Mouse (Mus musculus): ENCODE results near the gene Zc3h18. TPM values are rescaled to one million over a fixed set of nuclear protein-coding genes. Genes with fewer than 3 reads are reported as not detected.

The Zc3h18 gene
- total RNA-seq (2021): 10 to 100 TPM; 36.0 to 39.4 TPM
- long read RNA-seq, experiment 1, transcript Zc3h18-202 (18 exons, 3,705 nt): major isoform, 14 of 29 reads
- long read RNA-seq, experiment 1, partial matches to known transcripts: 5 of 29 reads
- long read RNA-seq, experiment 1, other reads (novel, unspliced or antisense): 8 of 29 reads
- long read RNA-seq, experiment 2, transcript Zc3h18-202 (18 exons, 3,705 nt): major isoform, 17 of 29 reads
- long read RNA-seq, experiment 2, partial matches to known transcripts: 3 of 29 reads
- long read RNA-seq, experiment 2, other reads (novel, unspliced or antisense): 8 of 29 reads

- peak; percentile 99 to 100 for DNase-seq (ENCODE audit: low spot score in 2 of 2)
- intact Hi-C loops (cut with DNase I): loop anchor here (5.0 kb wide), 1 partner anchor 101 kb away; the partner anchor contains the start of genes Ctu2 and Rnf166
Measured at GRCm38 (mm10) chr8:122376365-122377231, at the start of gene Zc3h18. Gene Zc3h18 (plus strand): TSS chr8:122376609.

GRCm38 (mm10) chr8:122329072-122329471, 47.3 kb upstream of the Zc3h18 start:
- intact Hi-C loops (cut with DNase I): no loop called here
- no peak for DNase-seq (ENCODE audit: low spot score in 2 of 2)

DNA sequence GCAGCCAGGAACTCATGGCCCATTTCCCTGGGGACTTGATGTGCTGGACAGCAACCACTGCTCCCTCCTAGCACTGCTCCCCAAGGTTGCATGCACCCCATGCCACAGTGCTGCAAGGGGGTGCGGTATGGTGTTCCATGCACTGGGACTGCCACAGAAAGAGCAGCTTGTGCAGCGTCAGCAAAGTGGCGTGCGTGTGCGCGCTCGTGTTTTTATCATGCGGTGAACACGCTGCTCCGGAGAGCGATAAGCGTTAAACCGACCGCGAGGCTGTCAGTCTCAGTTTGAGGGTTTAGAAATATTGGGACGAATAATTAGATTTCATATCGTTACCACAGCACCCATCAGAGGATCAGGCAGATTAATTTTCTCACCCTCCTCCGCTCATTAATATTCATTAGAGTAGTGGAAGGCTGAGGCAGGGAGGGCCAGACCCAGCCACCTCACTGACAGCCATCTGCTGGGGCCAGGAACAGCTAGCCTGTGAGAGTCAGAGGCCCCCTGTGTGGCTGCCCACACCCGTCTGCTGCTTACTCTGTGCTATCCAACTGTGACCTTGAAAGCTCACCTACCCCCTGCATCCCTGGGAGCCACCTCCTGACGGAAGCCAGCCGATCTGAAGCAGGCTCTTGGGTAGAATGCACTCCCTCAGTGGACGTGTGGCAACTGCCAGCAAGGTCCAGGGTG, 46.7 kb upstream of the Zc3h18 start:
- intact Hi-C loops (cut with DNase I): loop anchor here (5.0 kb wide), 1 partner anchor 357 kb away; no protein-coding TSS in a partner anchor
- DNase-seq (ENCODE audit: low spot score in 2 of 2): no peak

GRCm38 (mm10) chr8:122330446-122331133, 45.8 kb upstream of the Zc3h18 start:
- intact Hi-C loops (cut with DNase I): loop anchor here (5.0 kb wide), 1 partner anchor 358 kb away; no protein-coding TSS in a partner anchor
- no peak for DNase-seq (ENCODE audit: low spot score in 2 of 2)

GRCm38 (mm10) chr8:122331134-122331523, 45.3 kb upstream of the Zc3h18 start:
- intact Hi-C loops (cut with DNase I): loop anchor here (5.0 kb wide), 1 partner anchor 359 kb away; no protein-coding TSS in a partner anchor
- DNase-seq (ENCODE audit: low spot score in 2 of 2): peak in 1 of 2 experiments; percentile 35

GRCm38 (mm10) chr8:122332753-122333506, 43.5 kb upstream of the Zc3h18 start:
- intact Hi-C loops (cut with DNase I): loop anchor here (1.0 to 5.0 kb wide), 2 partner anchors 60 to 361 kb away; no protein-coding TSS in a partner anchor
- DNase-seq (ENCODE audit: low spot score in 2 of 2): peak; percentile 80 to 83

- no peak for DNase-seq (ENCODE audit: low spot score in 2 of 2)
- intact Hi-C loops (cut with DNase I): loop anchor here (1.0 to 5.0 kb wide), 2 partner anchors 60 to 361 kb away; no protein-coding TSS in a partner anchor
Measured at GRCm38 (mm10) chr8:122333531-122333930, 42.9 kb upstream of the Zc3h18 start.

- no peak for DNase-seq (ENCODE audit: low spot score in 2 of 2)
- intact Hi-C loops (cut with DNase I): loop anchor here (5.0 kb wide), 1 partner anchor 363 kb away; no protein-coding TSS in a partner anchor
Measured at GRCm38 (mm10) chr8:122334791-122335490, 41.5 kb upstream of the Zc3h18 start.

DNA sequence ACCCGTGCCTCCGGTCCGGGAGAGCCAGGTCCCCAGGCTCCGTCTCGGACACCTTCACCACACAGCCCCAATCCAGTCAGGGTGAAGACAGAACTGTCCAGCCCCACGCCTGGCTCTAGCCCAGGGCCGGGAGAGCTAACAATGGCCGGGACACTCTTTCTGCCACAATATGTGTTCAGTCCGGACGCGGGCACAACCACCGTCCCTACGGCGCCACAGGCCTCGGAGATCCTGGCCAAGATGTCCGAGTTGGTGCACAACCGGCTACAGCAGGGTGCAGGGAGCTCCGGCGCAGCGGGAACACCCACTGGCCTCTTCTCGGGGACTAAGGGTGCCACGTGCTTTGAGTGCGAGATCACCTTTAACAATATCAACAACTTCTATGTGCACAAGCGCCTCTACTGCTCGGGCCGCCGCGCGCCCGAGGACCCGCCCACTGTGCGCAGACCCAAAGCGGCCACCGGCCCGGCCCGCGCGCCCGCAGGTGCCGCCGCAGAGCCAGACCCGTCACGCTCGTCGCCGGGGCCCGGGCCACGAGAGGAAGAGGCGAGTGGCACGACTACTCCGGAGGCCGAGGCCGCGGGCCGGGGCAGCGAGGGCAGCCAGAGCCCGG, 40.7 kb upstream of the Zc3h18 start:
- peak in 1 of 2 experiments; percentile 29 for DNase-seq (ENCODE audit: low spot score in 2 of 2)
- intact Hi-C loops (cut with DNase I): no loop called here

- DNase-seq (ENCODE audit: low spot score in 2 of 2): peak in 1 of 2 experiments; percentile 63
- intact Hi-C loops (cut with DNase I): no loop called here
Measured at GRCm38 (mm10) chr8:122336251-122336910, 40.0 kb upstream of the Zc3h18 start.

DNA sequence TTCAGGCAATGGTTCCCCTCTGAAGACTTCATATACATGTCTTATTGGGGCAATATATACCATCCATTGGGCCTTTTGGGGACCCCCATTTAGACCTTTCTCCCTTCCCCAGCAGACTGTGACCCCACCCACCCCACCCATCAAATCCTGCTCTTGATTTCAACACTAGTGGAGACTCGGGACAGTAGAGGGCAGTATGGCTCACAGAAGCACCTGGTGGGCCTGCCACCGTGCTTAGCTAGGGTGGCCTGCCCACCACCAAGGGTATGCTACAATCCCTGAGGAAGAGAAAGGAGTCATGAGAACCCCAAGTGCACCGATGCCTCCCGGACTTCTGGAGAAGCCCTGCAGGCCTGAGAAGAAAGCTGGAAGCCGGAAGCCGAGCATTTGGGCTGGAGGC, 37.6 kb upstream of the Zc3h18 start:
- intact Hi-C loops (cut with DNase I): no loop called here
- DNase-seq (ENCODE audit: low spot score in 2 of 2): no peak

DNA sequence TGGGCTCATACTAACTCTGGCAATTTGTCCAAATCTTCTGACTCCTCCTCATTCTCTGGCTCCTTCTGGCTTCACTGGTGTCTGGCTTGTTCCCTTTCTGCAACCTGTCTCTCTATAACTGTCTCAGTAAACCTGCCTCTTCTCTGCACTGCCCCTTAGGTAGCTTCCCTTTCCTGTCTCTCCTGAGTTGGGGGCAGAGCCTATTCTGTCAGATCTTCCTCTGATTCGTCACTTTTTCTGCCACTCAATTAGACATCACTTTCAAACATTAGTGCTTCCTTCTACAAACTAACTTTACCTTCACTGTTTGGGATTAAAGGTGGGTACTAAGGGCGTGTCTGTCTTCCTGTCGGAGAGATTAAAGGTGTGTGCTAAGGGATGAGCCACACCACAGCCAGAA, 35.6 kb upstream of the Zc3h18 start:
- intact Hi-C loops (cut with DNase I): no loop called here

DNA sequence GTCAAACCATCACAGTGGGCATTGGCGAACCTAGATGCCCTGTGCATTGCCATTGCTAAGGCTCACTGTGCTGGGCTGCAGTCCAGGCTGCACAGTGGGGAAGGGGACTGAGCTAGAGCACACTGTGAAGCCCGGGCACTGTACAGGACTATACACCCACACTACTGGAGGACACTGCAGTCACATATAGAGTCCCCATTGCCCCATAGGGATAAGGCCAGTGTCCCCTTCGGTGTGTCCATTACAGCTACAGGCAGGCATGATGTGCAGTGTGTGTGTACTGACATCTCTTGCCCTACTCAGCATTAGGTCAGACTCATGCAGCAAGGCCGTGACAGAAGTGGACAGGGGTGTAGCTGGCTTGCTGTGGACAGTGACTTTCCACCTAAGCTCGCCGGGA, 34.6 kb upstream of the Zc3h18 start:
- intact Hi-C loops (cut with DNase I): loop anchor here (2.0 kb wide), 1 partner anchor 27 kb away; no protein-coding TSS in a partner anchor
- no peak for DNase-seq (ENCODE audit: low spot score in 2 of 2)

More for the DNA sequence above, 35.6 kb upstream of the Zc3h18 start:
- DNase-seq (ENCODE audit: low spot score in 2 of 2): no peak

- intact Hi-C loops (cut with DNase I): loop anchor here (2.0 kb wide), 1 partner anchor 26 kb away; no protein-coding TSS in a partner anchor
- DNase-seq (ENCODE audit: low spot score in 2 of 2): peak in 1 of 2 experiments; percentile 57
Measured at GRCm38 (mm10) chr8:122342362-122342761, 34.0 kb upstream of the Zc3h18 start.

DNA sequence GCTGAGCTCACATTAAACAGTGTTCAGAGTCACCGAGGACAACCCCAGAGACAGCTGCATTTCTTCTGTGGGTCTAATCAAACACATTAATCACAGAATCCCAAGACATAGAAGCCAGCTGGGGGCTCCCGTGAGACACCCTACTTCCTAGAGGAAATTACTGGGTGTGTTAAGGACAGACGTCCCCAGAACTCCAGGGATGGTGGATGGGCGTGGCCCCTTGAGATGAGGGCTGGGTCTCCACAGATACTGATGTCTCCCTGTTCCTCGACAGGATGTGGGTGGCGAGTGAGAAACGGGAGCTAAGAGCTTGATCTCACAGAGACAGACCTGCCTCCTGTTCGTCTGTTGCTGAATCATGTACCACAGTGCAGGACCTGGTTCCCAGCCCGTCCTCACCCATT, 33.6 kb upstream of the Zc3h18 start:
- intact Hi-C loops (cut with DNase I): loop anchor here (2.0 kb wide), 1 partner anchor 26 kb away; no protein-coding TSS in a partner anchor

GRCm38 (mm10) chr8:122343341-122343740, 33.1 kb upstream of the Zc3h18 start:
- DNase-seq (ENCODE audit: low spot score in 2 of 2): no peak
- intact Hi-C loops (cut with DNase I): loop anchor here (2.0 kb wide), 1 partner anchor 25 kb away; no protein-coding TSS in a partner anchor

More for the DNA sequence above, 33.6 kb upstream of the Zc3h18 start:
- DNase-seq (ENCODE audit: low spot score in 2 of 2): peak; percentile 59 to 64
